Mouse (Mus musculus) MEL-GATA-1-ER (cell line): Measurements from ENCODE around the gene Atp1b1.

Source experiments
- DNase-seq: peaks from one replicate; pipeline ENCODE4 v3.0.0-alpha.2; 2012; ENCODE audit warnings: low read depth; ENCODE audit errors: extremely low read depth

The Atp1b1 gene

GRCm38 (mm10) chr1:164395131-164395780 is 62.9 kb downstream of the Atp1b1 start:
- no peak for DNase-seq

DNA sequence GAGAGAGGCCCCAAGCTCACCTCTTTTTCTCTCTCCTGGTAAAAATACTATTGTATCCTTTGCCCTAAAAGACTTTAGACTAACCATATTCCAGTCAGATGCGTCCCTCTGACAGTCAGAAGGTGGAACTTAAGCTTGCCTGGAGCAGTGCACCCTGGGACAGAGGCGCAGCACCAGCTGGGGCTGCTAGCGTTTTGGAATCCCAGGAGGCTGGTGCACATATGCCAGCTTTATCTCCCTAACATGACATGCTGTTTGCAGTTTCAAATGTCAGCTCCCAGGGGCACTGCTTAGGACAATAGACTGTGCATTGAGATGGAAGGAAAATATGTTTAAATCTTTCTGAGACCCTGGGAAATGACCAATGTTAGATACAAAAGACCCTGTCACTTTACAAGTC is 66.0 kb downstream of the Atp1b1 start:
- no peak for DNase-seq

DNA sequence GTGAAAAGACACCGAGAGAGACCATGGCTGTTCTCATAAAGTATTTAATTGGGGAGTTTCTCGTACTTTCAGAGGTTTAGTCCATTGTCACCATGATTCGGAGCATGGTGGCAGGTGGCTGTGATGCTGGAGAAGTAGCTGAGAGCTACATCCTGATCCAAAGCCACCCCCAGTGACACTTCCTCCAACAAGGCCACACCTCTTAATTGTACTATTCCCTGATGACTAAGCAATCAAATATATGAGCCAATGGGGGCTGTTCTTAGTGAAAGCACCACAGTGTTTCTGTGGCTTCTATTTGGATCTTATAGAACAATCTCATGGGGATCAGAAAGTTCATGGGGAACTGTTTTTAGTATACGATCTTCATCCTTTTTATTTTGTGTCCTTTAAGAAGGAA is 68.4 kb downstream of the Atp1b1 start:
- no peak for DNase-seq
